Mouse (Mus musculus): Measurements from ENCODE around the gene Fahd2a. TPM values are rescaled to one million over a fixed set of nuclear protein-coding genes. Genes with fewer than 3 reads are reported as not detected.
A peak's percentile ranks its signal among the peaks of the same experiment; 100 is the strongest.

The Fahd2a gene
- polyA plus RNA-seq, 1 experiment, result not detected

- Histone ChIP-seq H3K4me1 (ENCODE audit: control insufficient read depth, insufficient read depth, low read length) (peaks cover 4% of the 10 kb centered on the region), H3K4me3 (ENCODE audit: insufficient read depth, low read depth, low read length) (no peak overlapping the region), H3K27ac (ENCODE audit: insufficient read depth, low read depth, low read length) (no peak overlapping the region)
- 48% methylated on average over 3 of the region's 3 CpGs for WGBS
- TF ChIP-seq POLR2A (IDR thresholded peaks at IDR 0.05; ENCODE audit: insufficient read depth, low read depth, low read length), result no peak
- TF ChIP-seq CTCF (IDR thresholded peaks at IDR 0.05; ENCODE audit: insufficient read depth, low read depth, low read length), result no peak
Observed at GRCm38 (mm10) chr2:127446847-127447246, 2.5 kb upstream of the Fahd2a start.

- no peaks in the 10 kb centered on the region for H3K4me1 ChIP-seq (ENCODE audit: control insufficient read depth, insufficient read depth, low read length)
- TF ChIP-seq CTCF (IDR thresholded peaks at IDR 0.05; ENCODE audit: insufficient read depth, low read depth, low read length), result no peak
- TF ChIP-seq POLR2A (IDR thresholded peaks at IDR 0.05; ENCODE audit: insufficient read depth, low read depth, low read length), result no peak
- H3K27ac ChIP-seq (ENCODE audit: insufficient read depth, low read depth, low read length), result no peak overlapping the region
- 87% methylated on average over 5 of the region's 5 CpGs for WGBS
- H3K4me3 ChIP-seq (ENCODE audit: insufficient read depth, low read depth, low read length), result no peak overlapping the region
Observed at GRCm38 (mm10) chr2:127437697-127438096, 6.7 kb downstream of the Fahd2a start.

DNA sequence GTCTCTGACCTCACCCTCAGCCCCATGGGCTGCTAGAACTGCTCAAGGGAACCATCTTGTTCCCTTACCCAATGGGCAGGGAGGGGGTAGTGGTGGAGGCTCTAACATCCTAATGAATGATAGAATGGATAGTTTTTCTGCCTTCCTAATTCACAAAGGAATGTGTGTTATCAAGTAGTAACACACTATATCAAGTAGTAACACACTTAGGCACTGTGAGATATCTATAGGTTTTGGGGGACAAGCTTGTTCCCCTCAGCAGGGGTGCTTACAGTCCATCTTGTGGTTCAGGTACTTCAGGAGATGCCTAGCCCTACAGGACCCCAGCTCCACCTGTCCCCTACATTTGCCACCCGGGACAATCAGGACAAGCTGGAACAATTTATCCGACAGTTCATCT is 8.8 kb downstream of the Fahd2a start:
- Histone ChIP-seq H3K4me3 (ENCODE audit: insufficient read depth, low read depth, low read length) (no peak overlapping the region), H3K4me1 (ENCODE audit: control insufficient read depth, insufficient read depth, low read length) (no peaks in the 10 kb centered on the region), H3K27ac (ENCODE audit: insufficient read depth, low read depth, low read length) (no peak overlapping the region)
- WGBS, result 95% methylated on average over 2 of the region's 2 CpGs
- TF ChIP-seq POLR2A (IDR thresholded peaks at IDR 0.05; ENCODE audit: insufficient read depth, low read depth, low read length), result no peak
- no peak for TF ChIP-seq CTCF (IDR thresholded peaks at IDR 0.05; ENCODE audit: insufficient read depth, low read depth, low read length)

DNA sequence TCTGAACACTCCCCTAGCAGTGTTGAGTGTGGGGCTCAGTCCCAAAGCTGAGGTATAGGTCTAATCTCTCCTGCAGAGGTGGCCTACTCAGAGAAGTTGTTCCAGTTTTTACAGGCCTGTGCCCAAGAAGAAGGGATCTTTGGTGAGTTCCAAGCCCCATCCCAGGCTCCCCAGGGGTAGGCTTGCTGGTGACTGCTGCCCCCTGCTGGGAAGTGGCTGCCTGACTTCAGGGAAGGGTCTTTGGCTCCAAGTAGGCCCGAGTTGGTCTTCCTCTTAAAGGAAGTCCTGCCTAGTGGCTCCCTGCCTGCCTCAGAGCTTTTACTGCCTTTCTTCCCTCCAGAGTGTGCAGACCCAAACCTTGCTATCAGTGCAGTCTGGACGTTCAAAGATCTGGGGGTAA is 9.2 kb downstream of the Fahd2a start:
- 44% methylated on average over 2 of the region's 2 CpGs for WGBS
- H3K27ac ChIP-seq (ENCODE audit: insufficient read depth, low read depth, low read length), result no peak overlapping the region

DNA sequence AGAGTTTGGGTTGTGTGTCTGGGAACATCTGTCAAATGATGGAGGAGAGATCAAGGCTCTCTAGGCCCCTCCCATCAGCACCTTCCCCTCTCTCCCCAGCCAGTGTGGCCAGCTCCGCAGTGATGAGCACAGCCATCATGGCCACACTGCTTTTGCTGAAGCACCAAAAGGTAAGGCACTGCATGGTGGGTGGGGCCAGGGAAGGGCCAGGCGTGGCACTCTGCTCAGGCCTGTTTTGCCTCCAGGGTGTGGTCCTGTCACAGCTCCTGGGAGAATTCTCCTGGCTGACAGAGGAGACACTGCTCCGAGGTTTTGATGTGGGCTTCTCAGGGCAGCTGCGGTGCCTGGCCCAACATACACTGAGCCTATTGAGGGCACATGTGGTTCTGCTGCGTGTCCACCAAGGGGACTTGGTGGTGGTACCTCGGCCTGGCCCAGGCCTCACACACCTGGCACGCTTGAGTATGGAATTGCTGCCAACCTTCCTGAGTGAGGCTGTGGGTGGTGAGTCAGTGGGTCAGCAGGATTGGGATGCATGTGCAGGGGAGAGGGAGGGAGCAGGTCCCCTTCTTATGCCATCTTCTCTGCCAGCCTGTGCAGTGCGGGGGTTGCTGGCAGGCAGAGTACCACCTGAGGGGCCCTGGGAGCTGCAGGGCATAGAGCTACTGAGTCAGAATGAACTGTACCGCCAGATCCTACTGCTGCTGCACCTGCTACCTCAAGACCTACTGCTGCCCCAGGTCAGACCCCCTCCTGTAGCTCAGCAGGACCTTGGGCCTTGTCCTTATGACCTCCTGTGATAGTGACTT is 10.7 kb downstream of the Fahd2a start:
- Histone ChIP-seq H3K4me1 (ENCODE audit: control insufficient read depth, insufficient read depth, low read length) (no peaks in the 10 kb centered on the region), H3K27ac (ENCODE audit: insufficient read depth, low read depth, low read length) (no peak overlapping the region), H3K4me3 (ENCODE audit: insufficient read depth, low read depth, low read length) (no peak overlapping the region)
- no peak for TF ChIP-seq POLR2A (IDR thresholded peaks at IDR 0.05; ENCODE audit: insufficient read depth, low read depth, low read length)
- TF ChIP-seq CTCF (IDR thresholded peaks at IDR 0.05; ENCODE audit: insufficient read depth, low read depth, low read length), result no peak
- WGBS, result 88% methylated on average over 9 of the region's 9 CpGs

More for the DNA sequence above, 9.2 kb downstream of the Fahd2a start:
- Histone ChIP-seq H3K4me3 (ENCODE audit: insufficient read depth, low read depth, low read length) (no peak overlapping the region), H3K4me1 (ENCODE audit: control insufficient read depth, insufficient read depth, low read length) (no peaks in the 10 kb centered on the region)
- TF ChIP-seq CTCF (IDR thresholded peaks at IDR 0.05; ENCODE audit: insufficient read depth, low read depth, low read length), result 0 out of 2 replicates have a peak, but pooled peaks have one; percentile 25
- no peak for TF ChIP-seq POLR2A (IDR thresholded peaks at IDR 0.05; ENCODE audit: insufficient read depth, low read depth, low read length)

DNA sequence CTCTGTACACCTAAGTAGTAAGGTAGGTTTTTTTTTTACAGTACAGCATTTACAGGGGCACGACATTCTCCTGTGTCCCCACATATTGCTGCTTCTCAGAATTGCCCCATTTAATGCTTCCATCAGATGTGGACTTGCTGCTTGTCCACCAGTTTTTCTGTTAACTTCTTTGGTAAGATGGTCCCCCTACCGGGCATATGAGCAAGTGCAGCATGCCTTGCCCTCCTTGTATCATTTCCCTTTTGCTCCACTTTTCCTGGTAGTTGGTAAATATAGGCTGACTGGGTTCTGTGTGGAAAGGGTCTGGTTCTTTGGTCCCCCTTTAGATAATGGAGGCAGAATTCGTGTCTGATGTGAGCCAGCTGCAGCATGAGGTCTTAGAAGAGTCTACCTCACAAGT is 14.1 kb downstream of the Fahd2a start:
- Histone ChIP-seq H3K4me1 (ENCODE audit: control insufficient read depth, insufficient read depth, low read length) (peaks cover under 1% of the 10 kb centered on the region; the same call in 1 of the 2 replicates), H3K4me3 (ENCODE audit: insufficient read depth, low read depth, low read length) (no peak overlapping the region), H3K27ac (ENCODE audit: insufficient read depth, low read depth, low read length) (no peak overlapping the region)
- TF ChIP-seq CTCF (IDR thresholded peaks at IDR 0.05; ENCODE audit: insufficient read depth, low read depth, low read length) (no peak), POLR2A (IDR thresholded peaks at IDR 0.05; ENCODE audit: insufficient read depth, low read depth, low read length) (no peak)
- WGBS, result 11% methylated on average over 3 of the region's 3 CpGs

- H3K27ac ChIP-seq (ENCODE audit: insufficient read depth, low read depth, low read length), result no peak within 1 kb of the TSS
- WGBS, result 88% methylated on average over 17 of the region's 17 CpGs
- TF ChIP-seq POLR2A (IDR thresholded peaks at IDR 0.05; ENCODE audit: insufficient read depth, low read depth, low read length), result no peak
- TF ChIP-seq CTCF (IDR thresholded peaks at IDR 0.05; ENCODE audit: insufficient read depth, low read depth, low read length), result no peak
- H3K4me3 ChIP-seq (ENCODE audit: insufficient read depth, low read depth, low read length), result no peak within 1 kb of the TSS
- H3K4me1 ChIP-seq (ENCODE audit: control insufficient read depth, insufficient read depth, low read length), result peaks cover 5% of the 10 kb centered on the region; the same call in 1 of the 2 replicates
Observed at GRCm38 (mm10) chr2:127424977-127425376, 19.4 kb downstream of the Fahd2a start, which contains the start of gene Gpat2. Gene Gpat2, plus strand, starts transcription at chr2:127425199.

DNA sequence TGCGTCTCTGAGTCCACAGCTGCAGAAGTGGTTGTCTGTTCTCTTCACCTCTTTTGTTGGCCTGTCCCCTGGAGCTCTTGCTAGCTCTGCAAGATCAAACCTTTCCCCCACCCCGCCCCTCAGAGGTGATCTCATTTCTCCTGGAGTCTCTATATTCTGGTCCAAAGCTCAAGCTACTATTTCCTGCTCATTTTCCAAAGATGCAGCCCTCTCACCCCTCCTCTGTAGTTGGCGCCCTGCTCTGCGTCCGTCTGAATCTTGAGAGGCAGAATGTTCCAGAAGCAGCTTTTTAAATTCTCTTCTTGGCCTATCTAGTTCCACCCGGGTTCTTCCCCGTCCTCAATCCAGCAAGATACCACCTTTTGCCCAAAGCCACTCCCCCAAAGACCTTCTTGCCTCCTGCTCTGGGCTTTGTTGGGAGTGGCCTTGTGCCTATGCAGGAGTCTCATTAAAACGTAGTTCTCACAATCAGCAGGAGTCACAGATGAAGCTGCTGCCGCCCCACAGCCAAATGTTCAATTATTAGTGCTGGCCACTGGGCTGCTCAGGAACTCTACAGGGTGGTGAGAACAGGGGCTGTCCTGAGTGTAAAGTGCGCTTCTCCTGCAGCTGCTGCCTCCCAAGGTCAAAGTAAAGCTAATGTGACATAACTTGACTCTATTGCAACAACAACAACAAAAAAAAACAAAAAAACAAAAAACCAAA is 25.9 kb downstream of the Fahd2a start:
- no peak for TF ChIP-seq CTCF (IDR thresholded peaks at IDR 0.05; ENCODE audit: insufficient read depth, low read depth, low read length)
- no peak for TF ChIP-seq POLR2A (IDR thresholded peaks at IDR 0.05; ENCODE audit: insufficient read depth, low read depth, low read length)
- Histone ChIP-seq H3K4me1 (ENCODE audit: control insufficient read depth, insufficient read depth, low read length) (no peaks in the 10 kb centered on the region), H3K4me3 (ENCODE audit: insufficient read depth, low read depth, low read length) (no peak overlapping the region), H3K27ac (ENCODE audit: insufficient read depth, low read depth, low read length) (no peak overlapping the region)
- 73% methylated on average over 10 of the region's 10 CpGs for WGBS

- WGBS, result 71% methylated on average over 3 of the region's 3 CpGs
- H3K4me1 ChIP-seq (ENCODE audit: control insufficient read depth, insufficient read depth, low read length), result no peaks in the 10 kb centered on the region
- H3K4me3 ChIP-seq (ENCODE audit: insufficient read depth, low read depth, low read length), result no peak overlapping the region
- no peak overlapping the region for H3K27ac ChIP-seq (ENCODE audit: insufficient read depth, low read depth, low read length)
- no peak for TF ChIP-seq POLR2A (IDR thresholded peaks at IDR 0.05; ENCODE audit: insufficient read depth, low read depth, low read length)
- no peak for TF ChIP-seq CTCF (IDR thresholded peaks at IDR 0.05; ENCODE audit: insufficient read depth, low read depth, low read length)
Observed at GRCm38 (mm10) chr2:127416706-127417105, 27.7 kb downstream of the Fahd2a start.

Data from olfactory bulb, adult 2 months (tissue).